Mouse (Mus musculus) heart, adult 2 months (tissue): ENCODE results near the gene Ehmt1.

Experiments
- CTCF ChIP-seq: fragments of 200-600 bp; IDR thresholded peaks from 2 replicates; pipeline ENCODE4 v1.8.1; 2022; ENCODE audit warnings: antibody characterized with exemption, mild to moderate bottlenecking, moderate library complexity
- POLR2A ChIP-seq: fragments of 200-500 bp; IDR thresholded peaks from 2 replicates; pipeline ENCODE4 v1.6.1; 2011; ENCODE audit warnings: mild to moderate bottlenecking, low read depth, low read length, control low read depth; ENCODE audit not compliant: insufficient read depth

GRCm38 (mm10) chr2:24929119-24929518, 9.7 kb upstream of the Ehmt1 start:
- TF ChIP-seq CTCF (no peak), POLR2A (no peak)
